Mouse (Mus musculus) testis, postnatal 10 days (tissue): ENCODE results near the gene Tgfbr3.

Source experiments
- DNase-seq: peaks from one replicate; pipeline ENCODE4 v3.0.0; 2021; ENCODE audit warnings: low spot score

Tgfbr3 gene

GRCm38 (mm10) chr5:107171861-107172260, 117.6 kb downstream of the Tgfbr3 start:
- DNase-seq = no peak

- DNase-seq = no peak
Measured at GRCm38 (mm10) chr5:107169796-107170195, 119.6 kb downstream of the Tgfbr3 start.

- DNase-seq = peak; percentile 83
Measured at GRCm38 (mm10) chr5:107167872-107168300, 121.5 kb downstream of the Tgfbr3 start.

GRCm38 (mm10) chr5:107167373-107167772, 122.1 kb downstream of the Tgfbr3 start:
- no peak for DNase-seq

GRCm38 (mm10) chr5:107166659-107167370, 122.6 kb downstream of the Tgfbr3 start:
- DNase-seq = no peak

GRCm38 (mm10) chr5:107165734-107166133, 123.7 kb downstream of the Tgfbr3 start:
- no peak for DNase-seq

GRCm38 (mm10) chr5:107165271-107165670, 124.2 kb downstream of the Tgfbr3 start:
- DNase-seq = no peak

- no peak for DNase-seq
Measured at GRCm38 (mm10) chr5:107164856-107165255, 124.6 kb downstream of the Tgfbr3 start.

GRCm38 (mm10) chr5:107164146-107164545, 125.3 kb downstream of the Tgfbr3 start:
- no peak for DNase-seq

- DNase-seq = no peak
Measured at GRCm38 (mm10) chr5:107163336-107163735, 126.1 kb downstream of the Tgfbr3 start.

GRCm38 (mm10) chr5:107162812-107163211, 126.6 kb downstream of the Tgfbr3 start:
- no peak for DNase-seq

GRCm38 (mm10) chr5:107162319-107162718, 127.1 kb downstream of the Tgfbr3 start:
- DNase-seq = no peak

- no peak for DNase-seq
Measured at GRCm38 (mm10) chr5:107159914-107160890, 129.2 kb downstream of the Tgfbr3 start.

GRCm38 (mm10) chr5:107158531-107159178, 130.8 kb downstream of the Tgfbr3 start:
- no peak for DNase-seq

- no peak for DNase-seq
Measured at GRCm38 (mm10) chr5:107157384-107157783, 132.0 kb downstream of the Tgfbr3 start.

- DNase-seq = no peak
Measured at GRCm38 (mm10) chr5:107156096-107156495, 133.3 kb downstream of the Tgfbr3 start.

- DNase-seq = no peak
Measured at GRCm38 (mm10) chr5:107152989-107153388, 136.4 kb downstream of the Tgfbr3 start.

GRCm38 (mm10) chr5:107151320-107151719, 138.1 kb downstream of the Tgfbr3 start:
- DNase-seq = no peak

GRCm38 (mm10) chr5:107150555-107151312, 138.7 kb downstream of the Tgfbr3 start:
- DNase-seq = no peak

GRCm38 (mm10) chr5:107147951-107148766, 141.3 kb downstream of the Tgfbr3 start:
- DNase-seq = no peak

- DNase-seq = no peak
Measured at GRCm38 (mm10) chr5:107147413-107147812, 142.0 kb downstream of the Tgfbr3 start.
